Mouse (Mus musculus) C2C12 (cell line): ENCODE data around the gene Faf1. TPM values are rescaled to one million over a fixed set of nuclear protein-coding genes. Genes with fewer than 3 reads are reported as not detected.

Experiments used
- H3K27me3 ChIP-seq: one replicate; pipeline ENCODE4 v1.6.1; 2011; ENCODE audit not compliant: control insufficient read depth, insufficient read depth, insufficient read length
- H3K36me3 ChIP-seq: one replicate; pipeline ENCODE4 v1.6.1; 2011; ENCODE audit not compliant: control insufficient read depth, insufficient read depth
- H3K4me3 ChIP-seq: one replicate; pipeline ENCODE4 v1.5.1; 2011; ENCODE audit warnings: mild to moderate bottlenecking, control low read depth; ENCODE audit not compliant: poor library complexity, insufficient read depth, severe bottlenecking
- H3K79me2 ChIP-seq: one replicate; pipeline ENCODE4 v1.6.1; 2011; ENCODE audit not compliant: control insufficient read depth, insufficient read depth
- H3K79me3 ChIP-seq: one replicate; pipeline ENCODE4 v1.6.1; 2011; ENCODE audit warnings: low read depth, control low read depth
- H3ac ChIP-seq: one replicate; pipeline ENCODE3; 2011; ENCODE audit warnings: low read depth; ENCODE audit not compliant: control insufficient read depth, insufficient read length
- CEBPB ChIP-seq: IDR thresholded peaks from one replicate; pipeline ENCODE4 v1.6.1; 2011; ENCODE audit warnings: low read depth, mild to moderate bottlenecking, control low read depth, moderate library complexity
- CTCF ChIP-seq: IDR thresholded peaks from one replicate; pipeline ENCODE4 v1.5.1; 2011; ENCODE audit not compliant: control insufficient read depth, insufficient read depth, insufficient read length
- FOSL1 ChIP-seq: IDR thresholded peaks from one replicate; pipeline ENCODE4 v1.8.0; 2011; ENCODE audit warnings: mild to moderate bottlenecking, low read length; ENCODE audit not compliant: poor library complexity, insufficient read depth, severe bottlenecking
- MAX ChIP-seq: IDR thresholded peaks from one replicate; pipeline ENCODE4 v1.6.1; 2011; ENCODE audit warnings: mild to moderate bottlenecking, control low read depth
- MYOD1 ChIP-seq: IDR thresholded peaks from one replicate; pipeline ENCODE4 v1.6.1; 2011; ENCODE audit warnings: low read depth; ENCODE audit not compliant: control insufficient read depth, insufficient read length
- MYOG ChIP-seq: IDR thresholded peaks from one replicate; pipeline ENCODE4 v1.6.1; 2011; ENCODE audit not compliant: control insufficient read depth, insufficient read length; ENCODE audit errors: extremely low read depth
- USF1 ChIP-seq: IDR thresholded peaks from one replicate; pipeline ENCODE4 v1.6.1; 2011; ENCODE audit warnings: low read depth, mild to moderate bottlenecking, control low read depth, moderate library complexity
- polyA plus RNA-seq: library from polyadenylated mRNA; unstranded; fragments of >200 nt; fragmentation: generic; extraction: Trizol; gene quantifications from one replicate; pipeline ENCODE4 v1.2.1, GENCODE M21; 2012; ENCODE audit warnings: missing spikeins

Gene Faf1
- polyA plus RNA-seq, 1 experiment = 21.4 TPM

DNA sequence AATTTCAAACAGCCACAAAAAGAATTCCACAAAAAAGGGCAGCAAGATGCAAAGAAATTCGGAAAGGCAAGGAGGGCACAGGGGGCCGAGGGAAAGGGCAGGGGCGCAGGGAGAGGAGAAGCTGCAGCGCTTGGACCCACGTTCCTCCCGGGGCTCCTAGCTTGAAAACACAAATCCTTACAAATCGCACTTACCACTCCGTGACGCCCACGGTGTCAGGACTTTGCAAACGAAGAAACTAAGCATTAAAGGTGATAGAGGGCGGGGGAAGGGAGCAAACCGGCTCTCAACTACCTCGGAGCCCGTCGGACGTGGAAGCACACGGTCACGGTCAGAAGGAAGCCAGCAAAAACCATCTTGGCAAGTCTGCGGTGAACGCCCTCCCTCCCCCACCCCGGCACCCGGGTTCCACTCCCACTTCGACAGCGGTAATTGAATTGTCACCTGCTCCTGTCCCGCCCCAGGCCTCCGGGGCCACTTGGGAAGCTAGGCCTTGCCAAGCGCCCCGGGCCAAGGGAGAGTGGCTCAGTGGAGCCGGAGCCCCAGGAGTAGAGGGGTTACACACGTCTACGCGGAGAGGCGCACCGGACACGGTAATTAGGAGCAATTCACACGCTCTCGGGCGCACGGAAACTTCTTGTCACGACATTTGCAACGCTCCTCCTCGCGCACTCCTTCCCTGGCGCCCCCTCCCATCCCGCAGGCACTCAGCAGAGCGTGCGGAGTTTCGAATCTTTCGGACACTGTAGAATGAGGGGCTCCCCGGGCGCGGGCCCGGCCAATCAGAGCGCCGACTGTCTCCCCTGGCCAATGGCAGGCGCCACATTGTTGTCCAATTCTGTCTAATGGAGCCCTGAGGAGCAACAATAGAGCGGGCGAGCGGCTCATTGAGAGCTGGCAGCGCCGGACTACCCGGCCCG lies 301.0 kb downstream of the Faf1 start, which contains the start of gene Dmrta2:
Dmrta2 (plus strand) TSS at position 906 of the 920 bp plus-strand sequence.
- TF ChIP-seq MYOG (no peak), CTCF (no peak), MAX (no peak)
- Histone ChIP-seq H3K79me2 (peaks cover 10% of the 10 kb centered on the region), H3K27me3 (peaks cover 5% of the 10 kb centered on the region), H3K4me3 (peak within 1 kb of the TSS; percentile 36), H3ac (peak within 1 kb of the TSS; percentile 80), H3K36me3 (no peaks in the 10 kb centered on the region), H3K79me3 (no peaks in the 10 kb centered on the region)

DNA sequence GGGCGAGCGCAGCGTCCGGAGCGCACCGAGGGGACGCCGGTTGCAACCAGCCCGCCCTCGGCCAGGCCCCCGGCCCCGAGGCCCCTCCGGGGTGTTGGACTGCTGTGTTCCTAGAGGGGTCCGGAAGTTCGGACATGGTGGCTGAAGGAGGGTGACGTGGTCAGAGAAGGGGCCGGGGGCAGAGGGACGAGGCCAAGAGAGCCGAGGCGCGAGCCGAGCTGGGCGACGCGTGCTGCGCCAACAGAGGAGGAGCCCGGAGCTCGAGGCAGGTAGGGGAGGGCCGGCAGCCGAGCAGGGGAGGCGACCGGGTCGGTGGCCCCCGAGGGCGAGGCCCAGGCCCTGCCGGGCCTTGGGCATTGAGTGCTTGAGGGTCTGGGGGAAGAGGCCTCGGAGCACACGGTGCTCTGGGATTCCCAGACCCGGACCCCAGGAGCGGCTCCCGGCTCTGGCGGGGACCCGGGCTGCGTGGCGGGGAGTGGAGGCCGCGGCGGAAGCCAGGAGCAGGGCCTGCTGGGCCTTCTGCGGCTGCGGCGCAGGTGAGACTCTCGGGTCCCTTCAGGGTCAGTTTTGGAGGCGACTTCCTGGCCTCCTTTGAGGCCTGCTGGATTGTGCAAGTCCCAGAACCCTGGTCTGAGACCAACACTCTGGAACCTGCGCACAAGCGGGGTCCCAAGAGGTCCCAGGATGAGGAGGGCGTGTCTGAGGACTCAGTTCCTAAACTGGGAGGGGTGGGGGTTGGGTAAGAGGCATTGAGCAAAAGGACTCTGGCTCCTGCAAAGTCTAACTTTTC lies 301.9 kb downstream of the Faf1 start:
- H3K4me3 ChIP-seq = peak overlapping the region; percentile 36
- H3K27me3 ChIP-seq = peaks cover 5% of the 10 kb centered on the region
- H3K79me3 ChIP-seq = no peaks in the 10 kb centered on the region
- H3K36me3 ChIP-seq = no peaks in the 10 kb centered on the region
- peak overlapping the region; percentile 80 for H3ac ChIP-seq
- no peak for TF ChIP-seq MYOG
- H3K79me2 ChIP-seq = peaks cover 10% of the 10 kb centered on the region

DNA sequence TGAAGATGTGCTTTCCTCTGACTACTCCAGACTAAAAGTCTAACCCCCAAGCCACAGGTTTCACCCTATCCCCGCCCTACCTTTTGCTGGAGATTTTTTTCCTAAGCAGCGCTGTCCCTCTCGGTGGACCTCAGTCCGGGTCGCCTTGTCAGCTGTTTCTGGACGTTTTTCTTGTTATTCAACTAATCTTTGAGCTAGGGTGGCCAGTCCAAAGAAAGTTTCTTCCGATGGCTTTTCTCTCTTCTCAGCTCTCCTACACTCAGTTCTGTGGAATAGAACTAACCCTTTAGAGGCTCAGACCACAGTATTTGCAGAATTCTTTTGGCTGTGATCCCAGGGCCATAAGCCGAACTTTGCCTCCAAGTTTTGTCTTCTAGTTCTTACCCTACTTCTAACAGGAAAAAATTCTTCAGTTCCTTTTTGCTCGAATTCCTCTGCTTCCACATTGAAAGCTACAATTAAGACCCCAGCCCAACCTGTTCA lies 302.5 kb downstream of the Faf1 start:
- H3ac ChIP-seq = no peak overlapping the region

DNA sequence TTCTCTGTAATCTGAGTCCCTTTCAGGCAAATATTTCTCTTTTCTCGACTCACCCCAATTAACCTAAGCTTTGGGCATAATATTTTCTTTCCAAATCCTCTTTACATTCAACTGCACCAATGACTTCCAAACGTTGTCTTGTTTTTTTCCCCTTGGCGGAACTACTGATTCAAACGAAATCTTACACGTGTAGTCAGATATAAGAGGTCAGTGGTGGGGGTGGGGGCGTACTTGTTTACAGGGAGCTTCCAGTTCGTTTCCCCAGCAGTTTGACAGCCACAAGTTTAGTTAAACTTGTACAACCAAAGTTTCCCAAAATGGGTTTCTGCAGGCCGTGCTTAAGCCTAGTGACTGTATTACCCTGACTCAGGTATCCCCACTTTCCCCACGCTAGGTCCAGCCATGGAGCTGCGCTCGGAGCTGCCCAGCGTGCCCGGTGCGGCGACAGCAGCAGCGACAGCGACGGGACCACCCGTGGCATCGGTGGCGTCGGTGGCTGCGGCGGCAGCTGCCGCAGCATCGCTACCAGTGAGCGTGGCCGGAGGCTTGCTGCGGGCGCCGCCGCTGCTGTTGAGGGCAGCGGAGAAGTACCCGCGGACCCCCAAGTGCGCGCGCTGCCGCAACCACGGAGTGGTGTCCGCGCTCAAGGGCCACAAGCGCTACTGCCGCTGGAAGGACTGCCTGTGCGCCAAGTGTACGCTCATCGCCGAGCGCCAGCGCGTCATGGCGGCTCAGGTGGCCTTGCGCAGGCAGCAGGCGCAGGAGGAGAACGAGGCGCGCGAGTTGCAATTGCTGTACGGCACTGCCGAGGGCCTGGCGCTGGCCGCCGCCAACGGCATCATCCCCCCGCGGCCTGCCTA lies 303.3 kb downstream of the Faf1 start:
- no peaks in the 10 kb centered on the region for H3K36me3 ChIP-seq
- H3K4me3 ChIP-seq = no peak overlapping the region
- TF ChIP-seq CEBPB (no peak), CTCF (no peak), MAX (no peak), USF1 (no peak), FOSL1 (no peak), MYOD1 (no peak), MYOG (no peak)
- H3K79me3 ChIP-seq = no peaks in the 10 kb centered on the region
- no peak overlapping the region for H3ac ChIP-seq
- peaks cover 11% of the 10 kb centered on the region for H3K27me3 ChIP-seq
- H3K79me2 ChIP-seq = peaks cover 10% of the 10 kb centered on the region

More for the DNA sequence above, 302.5 kb downstream of the Faf1 start:
- Histone ChIP-seq H3K79me3 (no peaks in the 10 kb centered on the region), H3K36me3 (no peaks in the 10 kb centered on the region), H3K4me3 (peak overlapping the region; percentile 36), H3K27me3 (peaks cover 9% of the 10 kb centered on the region), H3K79me2 (peaks cover 10% of the 10 kb centered on the region)
- TF ChIP-seq CEBPB = no peak
- no peak for TF ChIP-seq FOSL1
- no peak for TF ChIP-seq MYOD1
- no peak for TF ChIP-seq CTCF
- TF ChIP-seq MYOG = no peak
- no peak for TF ChIP-seq MAX
- TF ChIP-seq USF1 = no peak

DNA sequence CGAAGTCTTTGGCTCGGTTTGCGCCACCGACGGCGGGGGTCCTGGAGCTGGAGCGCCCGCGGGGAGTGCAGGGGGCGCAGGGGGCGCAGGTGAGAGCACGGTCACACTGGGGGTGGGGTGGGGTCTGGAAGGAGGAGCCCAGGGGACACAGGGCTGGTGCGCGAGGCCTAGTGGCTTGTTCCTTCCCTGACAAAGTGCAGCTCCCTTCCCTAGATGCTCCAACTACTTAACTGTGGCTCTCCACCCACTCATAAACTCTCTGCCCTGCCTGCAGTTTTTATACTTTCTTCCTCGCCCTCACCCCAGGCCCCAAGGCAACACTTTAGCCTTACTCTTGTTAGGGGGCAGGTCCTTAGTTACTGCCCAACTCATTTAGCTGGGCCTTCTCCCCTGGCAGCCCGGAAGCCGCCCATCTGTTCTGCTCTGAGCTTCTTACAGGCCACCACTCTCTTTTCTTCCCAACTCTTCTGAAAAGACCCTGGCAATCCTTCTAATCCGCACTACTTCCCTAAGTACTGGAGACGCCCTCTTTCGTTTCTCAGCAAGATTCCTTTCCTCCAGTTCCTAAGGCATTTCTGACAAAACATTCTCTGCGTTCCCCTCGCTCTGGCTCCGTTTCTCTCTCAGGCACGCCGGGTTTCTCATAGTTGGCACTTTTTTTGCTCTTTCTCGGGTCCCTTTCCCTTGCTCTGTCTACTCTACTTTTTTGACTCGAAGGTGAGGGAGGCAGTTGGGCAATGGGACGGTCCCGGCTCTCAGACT lies 304.1 kb downstream of the Faf1 start:
- no peak for TF ChIP-seq MYOD1
- TF ChIP-seq USF1 = no peak
- no peak for TF ChIP-seq MYOG
- TF ChIP-seq MAX = no peak
- TF ChIP-seq CTCF = no peak
- no peak for TF ChIP-seq CEBPB
- no peak for TF ChIP-seq FOSL1
- H3K27me3 ChIP-seq = peaks cover 15% of the 10 kb centered on the region
- H3K4me3 ChIP-seq = no peak overlapping the region
- H3K36me3 ChIP-seq = no peaks in the 10 kb centered on the region
- no peak overlapping the region for H3ac ChIP-seq
- peaks cover 10% of the 10 kb centered on the region for H3K79me2 ChIP-seq
- H3K79me3 ChIP-seq = no peaks in the 10 kb centered on the region
